Mouse (Mus musculus): ENCODE measurements around the gene Phf2. TPM values are rescaled to one million over a fixed set of nuclear protein-coding genes. Genes with fewer than 3 reads are reported as not detected.

Gene Phf2
- total and polyA plus RNA-seq, 3 experiments, result 22.2 to 42.9 (median 41.2) TPM

Other genes with a start within 250 kb of the Phf2 start
- gene Ptpdc1, start 245.5 kb downstream of the Phf2 start, total RNA-seq (2021), result 1 to 10 TPM; 4.6 to 9.8 TPM
- gene Ptpdc1, start 245.5 kb downstream of the Phf2 start, polyA plus RNA-seq (2012; rRNA removed), result 1.3 and 1.4 TPM in 2 replicates
- not detected for gene Barx1, start 208.1 kb downstream of the Phf2 start, total RNA-seq (2021)
- gene Barx1, start 208.1 kb downstream of the Phf2 start, polyA plus RNA-seq (2012; rRNA removed), result not detected in 2 replicates
- 100 to 1,000 TPM; 160 to 173 TPM for gene Fam120a, start 96.9 kb upstream of the Phf2 start, total RNA-seq (2021)
- 76.8 and 86.1 TPM in 2 replicates for gene Fam120a, start 96.9 kb upstream of the Phf2 start, polyA plus RNA-seq (2012; rRNA removed)

Data from adrenal gland, adult 2 months (tissue).